Mouse (Mus musculus): ENCODE results near the gene Tanc2. TPM values are rescaled to one million over a fixed set of nuclear protein-coding genes. Genes with fewer than 3 reads are reported as not detected.

Tanc2 gene
- polyA plus RNA-seq, 1 experiment, result 73.4 TPM

DNA sequence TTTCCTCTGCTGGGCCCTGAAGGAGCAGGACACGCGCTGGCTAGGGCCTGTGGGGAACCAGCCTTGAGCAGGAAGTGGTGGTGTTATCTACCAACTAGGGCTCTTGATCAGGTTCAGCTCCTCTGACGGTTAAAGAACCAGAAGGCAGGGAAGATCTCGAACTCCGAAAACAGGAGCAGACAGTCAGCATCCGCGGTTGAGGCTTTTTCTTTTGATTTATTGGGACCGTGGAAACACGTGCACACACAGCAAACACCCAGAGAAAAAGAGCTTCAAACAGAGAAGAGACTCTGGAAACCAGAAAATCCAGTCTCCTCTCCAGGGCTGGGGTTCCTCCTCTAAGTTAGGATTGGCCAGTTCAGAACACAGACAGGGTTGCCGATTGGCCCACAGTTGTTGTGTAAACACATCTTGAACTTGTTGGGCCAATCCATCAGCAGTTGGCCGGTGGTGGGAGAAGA lies 356.9 kb downstream of the Tanc2 start:
- 72% methylated on average over 11 of the region's 11 CpGs for WGBS

DNA sequence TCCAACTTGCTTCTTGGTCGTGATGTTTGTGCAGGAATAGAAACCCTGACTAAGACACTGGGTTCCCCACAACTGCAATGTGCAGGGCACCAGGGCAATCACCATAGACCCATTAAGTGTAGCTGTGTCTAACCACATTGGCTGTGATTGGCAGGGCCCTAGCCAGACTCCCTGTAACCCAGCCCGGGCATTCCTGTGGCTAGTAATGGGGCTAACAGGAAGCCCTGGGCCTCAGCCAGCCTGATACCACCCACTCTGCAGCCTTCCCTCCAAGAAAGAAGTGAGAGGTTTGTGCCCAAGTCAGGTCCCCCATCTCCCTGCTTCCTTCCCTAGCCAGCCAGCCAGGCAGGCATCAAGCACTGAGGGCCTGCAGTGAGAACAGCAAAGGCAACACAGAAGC lies 358.5 kb downstream of the Tanc2 start:
- TF ChIP-seq POLR2A (IDR thresholded peaks at IDR 0.05; ENCODE audit: insufficient read depth, low read depth, low read length) (no peak), CTCF (IDR thresholded peaks at IDR 0.05; ENCODE audit: insufficient read depth, low read depth, low read length) (no peak)
- no peak overlapping the region for H3K4me3 ChIP-seq (ENCODE audit: insufficient read depth, low read depth, low read length)
- 65% methylated on average over 2 of the region's 2 CpGs for WGBS
- peaks cover 23% of the 10 kb centered on the region for H3K4me1 ChIP-seq (ENCODE audit: control insufficient read depth, insufficient read depth, low read length)
- H3K27ac ChIP-seq (ENCODE audit: insufficient read depth, low read depth, low read length), result no peak overlapping the region

More for the DNA sequence above, 356.9 kb downstream of the Tanc2 start:
- Histone ChIP-seq H3K4me3 (ENCODE audit: insufficient read depth, low read depth, low read length) (no peak overlapping the region), H3K4me1 (ENCODE audit: control insufficient read depth, insufficient read depth, low read length) (peaks cover 23% of the 10 kb centered on the region), H3K27ac (ENCODE audit: insufficient read depth, low read depth, low read length) (no peak overlapping the region)
- TF ChIP-seq POLR2A (IDR thresholded peaks at IDR 0.05; ENCODE audit: insufficient read depth, low read depth, low read length) (no peak), CTCF (IDR thresholded peaks at IDR 0.05; ENCODE audit: insufficient read depth, low read depth, low read length) (no peak)

DNA sequence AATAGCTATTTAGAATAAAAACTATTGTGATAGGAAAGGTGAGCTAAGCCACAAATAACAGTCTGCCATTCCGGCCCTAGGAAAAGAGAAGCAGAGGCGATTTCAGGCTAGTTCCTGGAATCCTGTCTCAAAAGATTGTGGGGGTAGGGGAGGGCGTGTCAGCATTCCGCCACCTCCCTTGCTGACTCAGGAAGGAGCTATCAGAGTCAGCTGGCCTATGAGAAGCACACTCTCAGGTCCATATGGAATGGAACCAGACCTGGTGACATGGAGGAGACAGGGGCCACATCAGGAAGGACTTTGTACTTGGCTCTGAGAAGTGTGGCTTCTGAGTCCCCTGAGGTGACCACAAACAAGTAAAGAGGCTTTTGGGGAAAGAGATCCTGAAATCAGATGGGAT lies 360.7 kb downstream of the Tanc2 start:
- 57% methylated on average over 4 of the region's 4 CpGs for WGBS
- Histone ChIP-seq H3K27ac (ENCODE audit: insufficient read depth, low read depth, low read length) (no peak overlapping the region), H3K4me3 (ENCODE audit: insufficient read depth, low read depth, low read length) (no peak overlapping the region), H3K4me1 (ENCODE audit: control insufficient read depth, insufficient read depth, low read length) (peaks cover 15% of the 10 kb centered on the region)
- no peak for TF ChIP-seq POLR2A (IDR thresholded peaks at IDR 0.05; ENCODE audit: insufficient read depth, low read depth, low read length)
- no peak for TF ChIP-seq CTCF (IDR thresholded peaks at IDR 0.05; ENCODE audit: insufficient read depth, low read depth, low read length)

DNA sequence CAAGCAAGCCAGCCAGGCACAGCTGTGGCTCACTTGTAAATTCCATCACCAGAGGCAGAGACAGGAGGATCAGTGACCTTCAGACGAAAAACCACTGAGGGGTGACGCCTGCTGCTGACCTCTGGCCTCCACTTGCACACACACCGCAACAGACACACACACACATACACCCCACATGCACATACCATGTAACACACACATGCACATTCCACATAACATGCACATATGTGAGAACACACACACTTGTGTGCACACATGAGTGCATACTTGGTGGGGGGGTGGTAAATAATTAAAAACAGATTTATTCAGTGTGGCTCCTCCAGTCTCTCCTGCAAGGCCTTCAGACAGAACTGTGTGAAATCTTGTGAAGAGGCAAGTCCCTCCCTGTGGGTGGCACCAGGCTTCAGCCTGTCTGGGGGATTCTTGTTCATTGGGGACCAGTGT lies 361.8 kb downstream of the Tanc2 start:
- H3K4me3 ChIP-seq (ENCODE audit: insufficient read depth, low read depth, low read length), result no peak overlapping the region
- peaks cover 15% of the 10 kb centered on the region for H3K4me1 ChIP-seq (ENCODE audit: control insufficient read depth, insufficient read depth, low read length)
- no peak for TF ChIP-seq POLR2A (IDR thresholded peaks at IDR 0.05; ENCODE audit: insufficient read depth, low read depth, low read length)
- H3K27ac ChIP-seq (ENCODE audit: insufficient read depth, low read depth, low read length), result no peak overlapping the region
- 90% methylated on average over 3 of the region's 3 CpGs for WGBS

DNA sequence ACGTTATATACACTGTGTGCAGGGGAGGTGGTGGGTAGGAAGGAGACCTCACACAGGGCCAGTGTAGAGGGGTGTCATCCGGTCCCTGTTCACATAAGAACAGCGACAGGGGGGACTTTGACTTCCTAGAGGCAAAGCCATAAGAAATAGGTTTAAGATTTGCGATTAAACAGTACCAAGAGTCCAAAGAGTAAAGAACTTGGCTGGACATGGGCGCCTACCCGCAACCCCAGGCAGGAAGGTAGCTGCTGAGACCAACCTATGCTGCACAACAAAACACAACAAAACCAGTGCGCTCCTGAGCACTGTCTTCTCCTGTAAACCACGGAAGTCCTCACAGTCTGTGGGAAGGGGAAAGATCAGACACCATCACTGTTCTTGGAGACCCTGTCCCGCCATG lies 362.3 kb downstream of the Tanc2 start:
- no peak for TF ChIP-seq CTCF (IDR thresholded peaks at IDR 0.05; ENCODE audit: insufficient read depth, low read depth, low read length)
- no peak for TF ChIP-seq POLR2A (IDR thresholded peaks at IDR 0.05; ENCODE audit: insufficient read depth, low read depth, low read length)
- Histone ChIP-seq H3K27ac (ENCODE audit: insufficient read depth, low read depth, low read length) (no peak overlapping the region), H3K4me1 (ENCODE audit: control insufficient read depth, insufficient read depth, low read length) (peaks cover 15% of the 10 kb centered on the region), H3K4me3 (ENCODE audit: insufficient read depth, low read depth, low read length) (no peak overlapping the region)
- 92% methylated on average over 9 of the region's 9 CpGs for WGBS

DNA sequence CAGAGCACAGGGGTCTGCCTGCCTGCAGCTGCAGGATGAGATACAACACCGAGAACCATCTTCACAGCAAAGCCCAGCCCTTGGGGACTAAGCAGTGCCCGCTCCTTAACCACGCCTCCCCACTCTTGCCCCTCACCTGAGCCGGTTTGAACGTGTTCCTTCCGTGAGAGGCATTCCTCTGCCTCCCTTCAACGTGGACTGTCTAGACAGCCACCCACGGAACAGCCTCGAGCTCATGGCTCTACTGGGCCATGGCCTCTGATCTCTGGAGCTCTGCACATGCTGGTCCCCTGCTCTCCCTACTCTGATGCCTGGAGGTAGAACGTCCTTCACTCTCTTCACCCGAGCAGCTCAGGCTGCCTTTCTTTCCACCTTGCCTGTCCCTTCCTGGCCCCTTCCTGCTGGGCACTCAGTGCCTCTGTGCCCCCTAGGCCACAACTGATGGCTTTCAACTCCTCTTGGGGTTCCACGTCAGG lies 363.2 kb downstream of the Tanc2 start, which contains the start of gene Cyb561:
TSS of gene Cyb561 (minus strand) at position 426 of the 476 bp plus-strand sequence.
- H3K27ac ChIP-seq (ENCODE audit: insufficient read depth, low read depth, low read length), result no peak within 1 kb of the TSS
- TF ChIP-seq POLR2A (IDR thresholded peaks at IDR 0.05; ENCODE audit: insufficient read depth, low read depth, low read length) (no peak), CTCF (IDR thresholded peaks at IDR 0.05; ENCODE audit: insufficient read depth, low read depth, low read length) (no peak)
- peaks cover 15% of the 10 kb centered on the region for H3K4me1 ChIP-seq (ENCODE audit: control insufficient read depth, insufficient read depth, low read length)
- WGBS, result 82% methylated on average over 12 of the region's 12 CpGs
- H3K4me3 ChIP-seq (ENCODE audit: insufficient read depth, low read depth, low read length), result no peak within 1 kb of the TSS

DNA sequence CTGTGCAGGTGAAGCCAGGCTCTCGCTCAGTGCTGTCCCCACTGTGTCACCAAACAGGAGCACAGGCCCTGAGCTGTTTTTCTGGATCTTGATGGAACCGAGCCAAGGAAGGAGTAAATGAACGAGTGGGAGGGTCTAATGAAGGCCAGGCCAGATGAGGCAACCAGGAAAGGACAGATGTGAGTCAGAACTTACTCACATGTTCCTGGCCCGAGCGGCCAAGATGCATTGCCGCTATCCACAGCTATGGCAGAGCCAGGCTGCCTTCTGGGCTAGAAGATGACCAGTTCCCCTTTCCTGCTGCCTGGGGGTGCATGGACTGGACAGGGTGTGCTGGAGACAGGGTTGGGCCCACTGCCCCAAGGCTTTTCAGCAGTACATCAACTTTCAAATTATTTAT lies 363.6 kb downstream of the Tanc2 start:
- H3K4me1 ChIP-seq (ENCODE audit: control insufficient read depth, insufficient read depth, low read length), result peaks cover 15% of the 10 kb centered on the region
- WGBS, result 55% methylated on average over 6 of the region's 6 CpGs
- TF ChIP-seq POLR2A (IDR thresholded peaks at IDR 0.05; ENCODE audit: insufficient read depth, low read depth, low read length) (no peak), CTCF (IDR thresholded peaks at IDR 0.05; ENCODE audit: insufficient read depth, low read depth, low read length) (no peak)
- H3K4me3 ChIP-seq (ENCODE audit: insufficient read depth, low read depth, low read length), result no peak overlapping the region
- H3K27ac ChIP-seq (ENCODE audit: insufficient read depth, low read depth, low read length), result no peak overlapping the region

DNA sequence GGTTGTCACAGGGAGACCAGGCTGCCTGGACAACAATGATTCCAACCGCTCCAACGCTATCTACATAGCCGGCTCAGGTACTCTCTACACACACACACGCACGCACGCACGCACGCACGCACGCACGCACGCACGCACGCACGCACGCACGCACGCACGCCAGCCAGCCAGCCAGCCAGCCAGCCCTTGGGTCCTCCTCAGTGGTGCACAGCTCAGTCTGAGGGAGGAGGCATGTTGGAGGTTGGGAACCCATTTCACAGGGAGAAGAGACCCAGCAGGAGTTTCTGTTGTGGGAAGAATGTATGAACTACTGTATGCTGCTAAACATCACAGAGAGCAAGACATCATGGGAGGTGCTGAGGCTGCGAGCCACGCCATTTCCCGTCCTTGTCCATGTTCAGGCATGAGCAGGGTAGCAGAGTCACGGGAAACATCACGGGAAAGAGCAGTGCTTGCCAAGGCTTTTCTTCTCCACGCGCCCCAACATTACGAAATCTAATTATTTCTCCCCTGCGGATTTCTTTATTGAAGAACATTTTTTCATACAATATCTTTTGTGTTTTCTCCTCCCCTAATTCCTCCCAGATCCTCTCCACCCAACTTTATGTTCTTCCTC lies 366.1 kb downstream of the Tanc2 start:
- 76% methylated on average over 28 of the region's 28 CpGs for WGBS
- no peak for TF ChIP-seq POLR2A (IDR thresholded peaks at IDR 0.05; ENCODE audit: insufficient read depth, low read depth, low read length)
- TF ChIP-seq CTCF (IDR thresholded peaks at IDR 0.05; ENCODE audit: insufficient read depth, low read depth, low read length), result no peak
- peaks cover 22% of the 10 kb centered on the region for H3K4me1 ChIP-seq (ENCODE audit: control insufficient read depth, insufficient read depth, low read length)
- H3K4me3 ChIP-seq (ENCODE audit: insufficient read depth, low read depth, low read length), result no peak overlapping the region
- H3K27ac ChIP-seq (ENCODE audit: insufficient read depth, low read depth, low read length), result no peak overlapping the region

DNA sequence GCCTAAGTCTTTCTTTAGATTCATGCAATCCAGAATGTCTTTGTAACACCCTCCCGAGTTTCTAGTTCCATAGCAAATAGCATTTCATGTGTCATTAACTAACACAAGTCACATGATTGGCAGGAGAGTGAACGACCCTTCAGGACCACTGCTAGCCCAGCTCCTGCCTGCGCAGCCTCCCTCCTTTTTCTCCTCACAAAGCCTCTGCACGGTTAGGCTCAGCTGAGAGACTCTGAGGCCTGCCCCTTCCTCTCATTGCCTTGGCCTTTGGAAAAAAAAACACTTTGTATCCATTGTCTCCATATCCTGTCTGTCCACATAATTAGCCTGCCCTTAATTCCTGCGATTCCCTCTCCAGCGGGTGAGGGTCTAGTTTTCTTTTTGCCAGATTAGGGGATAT lies 367.7 kb downstream of the Tanc2 start:
- 71% methylated on average over 6 of the region's 6 CpGs for WGBS
- TF ChIP-seq POLR2A (IDR thresholded peaks at IDR 0.05; ENCODE audit: insufficient read depth, low read depth, low read length) (no peak), CTCF (IDR thresholded peaks at IDR 0.05; ENCODE audit: insufficient read depth, low read depth, low read length) (no peak)

More for the DNA sequence above, 367.7 kb downstream of the Tanc2 start:
- Histone ChIP-seq H3K4me3 (ENCODE audit: insufficient read depth, low read depth, low read length) (no peak overlapping the region), H3K4me1 (ENCODE audit: control insufficient read depth, insufficient read depth, low read length) (peaks cover 20% of the 10 kb centered on the region), H3K27ac (ENCODE audit: insufficient read depth, low read depth, low read length) (no peak overlapping the region)

Measured in olfactory bulb, adult 2 months (tissue).